Mouse (Mus musculus) embryonic fibroblast, embryonic 13.5 days (primary cell): Measurements from ENCODE around the gene Pacrg. TPM values are rescaled to one million over a fixed set of nuclear protein-coding genes. Genes with fewer than 3 reads are reported as not detected.

ENCODE experiments used
- H3K27ac ChIP-seq: 2 replicates; pipeline ENCODE4 v1.5.1; 2012; ENCODE audit warnings: low read length, control low read depth, inconsistent platforms; ENCODE audit not compliant: insufficient read depth
- H3K4me1 ChIP-seq: 2 replicates; pipeline ENCODE4 v1.6.1; 2011; ENCODE audit warnings: low read length; ENCODE audit not compliant: control insufficient read depth, insufficient read depth
- H3K4me3 ChIP-seq: 2 replicates; pipeline ENCODE4 v1.5.1; 2011; ENCODE audit warnings: mild to moderate bottlenecking, control low read depth, low read length; ENCODE audit not compliant: insufficient read depth
- CTCF ChIP-seq: IDR thresholded peaks from 2 replicates; pipeline ENCODE4 v1.5.1; 2011; ENCODE audit warnings: mild to moderate bottlenecking, control low read depth, low read length, moderate library complexity, borderline replicate concordance; ENCODE audit not compliant: insufficient read depth
- POLR2A ChIP-seq: IDR thresholded peaks from 2 replicates; pipeline ENCODE4 v1.6.1; 2011; ENCODE audit warnings: low read depth, mild to moderate bottlenecking, control low read depth, low read length, moderate library complexity
- polyA plus RNA-seq: library from polyadenylated mRNA; stranded (reverse); fragments of >200 nt; gene quantifications from 2 replicates; pipeline ENCODE4 v1.2.4, GENCODE M21; 2011; ENCODE audit warnings: low read depth; ENCODE audit not compliant: missing spikeins, insufficient read length

The Pacrg gene
- polyA plus RNA-seq, 1 experiment = 0.58 TPM

DNA sequence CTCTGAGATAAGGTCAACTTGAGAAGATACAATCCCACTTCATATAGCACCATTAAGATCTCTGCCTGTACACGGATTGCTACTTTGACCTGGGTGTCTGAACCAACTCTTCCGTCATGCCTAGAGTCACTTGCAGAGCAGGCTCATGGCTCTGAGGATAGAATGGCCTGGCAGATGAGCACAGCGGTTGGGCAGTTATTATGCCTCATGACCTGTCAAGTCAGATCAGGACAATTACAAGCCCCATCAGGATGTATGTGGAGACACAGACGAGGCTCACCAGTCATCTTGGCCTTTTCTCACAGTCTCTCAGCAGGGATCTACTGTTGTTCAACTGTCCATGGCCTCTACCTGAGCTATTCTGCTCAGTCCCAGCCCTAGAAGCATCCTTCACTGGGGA lies 424.0 kb downstream of the Pacrg start:
- no peak overlapping the region for H3K4me3 ChIP-seq
- TF ChIP-seq POLR2A (no peak), CTCF (no peak)
- H3K4me1 ChIP-seq = no peaks in the 10 kb centered on the region
- no peak overlapping the region for H3K27ac ChIP-seq

- no peak for TF ChIP-seq POLR2A
- TF ChIP-seq CTCF = no peak
- H3K4me3 ChIP-seq = no peak overlapping the region
Observed at GRCm38 (mm10) chr17:10414383-10414782, 425.7 kb downstream of the Pacrg start.

GRCm38 (mm10) chr17:10413870-10414269 lies 426.2 kb downstream of the Pacrg start:
- H3K27ac ChIP-seq = no peak overlapping the region

More at GRCm38 (mm10) chr17:10414383-10414782, 425.7 kb downstream of the Pacrg start:
- Histone ChIP-seq H3K4me1 (no peaks in the 10 kb centered on the region), H3K27ac (no peak overlapping the region)

GRCm38 (mm10) chr17:10410597-10411476 lies 429.3 kb downstream of the Pacrg start:
- TF ChIP-seq CTCF = no peak
- no peak for TF ChIP-seq POLR2A
- Histone ChIP-seq H3K4me1 (no peaks in the 10 kb centered on the region), H3K27ac (no peak overlapping the region), H3K4me3 (no peak overlapping the region)

More at GRCm38 (mm10) chr17:10413870-10414269, 426.2 kb downstream of the Pacrg start:
- Histone ChIP-seq H3K4me1 (no peaks in the 10 kb centered on the region), H3K4me3 (no peak overlapping the region)
- TF ChIP-seq POLR2A (no peak), CTCF (no peak)

GRCm38 (mm10) chr17:10408681-10409081 lies 431.4 kb downstream of the Pacrg start:
- no peaks in the 10 kb centered on the region for H3K4me1 ChIP-seq
- TF ChIP-seq CTCF (no peak), POLR2A (no peak)
- H3K27ac ChIP-seq = no peak overlapping the region
- H3K4me3 ChIP-seq = no peak overlapping the region

DNA sequence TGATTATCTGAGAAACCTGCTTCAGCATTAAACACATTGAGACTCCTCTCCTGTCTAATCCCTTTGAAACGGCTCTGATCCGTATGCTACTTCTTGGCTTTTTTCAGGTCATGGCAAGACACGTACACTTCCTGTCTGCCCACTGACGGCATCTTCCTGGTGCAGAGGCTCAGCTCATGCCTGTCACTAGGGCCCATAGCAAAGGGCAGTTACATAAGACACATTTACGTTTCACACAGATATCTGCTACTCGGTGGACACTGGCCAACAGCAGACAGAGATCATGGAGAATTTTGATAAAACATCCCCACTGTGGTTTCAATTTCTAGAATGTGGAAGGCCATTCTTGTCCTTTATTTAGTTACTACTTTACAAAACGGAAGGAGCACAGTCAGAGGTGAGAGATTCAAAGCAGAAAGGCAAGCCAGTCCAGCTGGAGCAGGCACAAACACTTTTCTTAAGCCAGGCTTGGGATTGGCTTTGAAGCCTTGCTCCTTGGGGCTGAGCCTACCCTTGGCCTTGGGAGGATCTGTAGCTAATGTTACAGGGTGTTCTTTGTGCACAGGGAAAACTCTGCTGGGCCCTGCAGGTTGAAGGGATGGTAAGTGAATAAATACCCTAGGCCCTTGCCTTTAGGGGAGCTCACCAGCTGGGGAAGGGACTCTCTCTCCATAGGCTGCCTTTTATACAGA lies 432.9 kb downstream of the Pacrg start:
- no peaks in the 10 kb centered on the region for H3K4me1 ChIP-seq
- no peak for TF ChIP-seq POLR2A
- no peak overlapping the region for H3K27ac ChIP-seq
- H3K4me3 ChIP-seq = no peak overlapping the region

GRCm38 (mm10) chr17:10406311-10406710 lies 433.8 kb downstream of the Pacrg start:
- Histone ChIP-seq H3K4me1 (no peaks in the 10 kb centered on the region), H3K4me3 (no peak overlapping the region), H3K27ac (no peak overlapping the region)
- TF ChIP-seq CTCF = no peak

- Histone ChIP-seq H3K27ac (no peak overlapping the region), H3K4me3 (no peak overlapping the region), H3K4me1 (no peaks in the 10 kb centered on the region)
- TF ChIP-seq CTCF (no peak), POLR2A (no peak)
Observed at GRCm38 (mm10) chr17:10405906-10406305, 434.2 kb downstream of the Pacrg start.

- no peak overlapping the region for H3K27ac ChIP-seq
- no peak overlapping the region for H3K4me3 ChIP-seq
- TF ChIP-seq POLR2A (no peak), CTCF (no peak)
- no peaks in the 10 kb centered on the region for H3K4me1 ChIP-seq
Observed at GRCm38 (mm10) chr17:10403186-10403585, 436.9 kb downstream of the Pacrg start.

- Histone ChIP-seq H3K4me1 (no peaks in the 10 kb centered on the region), H3K27ac (no peak overlapping the region), H3K4me3 (no peak overlapping the region)
- TF ChIP-seq CTCF (no peak), POLR2A (no peak)
Observed at GRCm38 (mm10) chr17:10402064-10402640, 438.0 kb downstream of the Pacrg start.
